Mouse (Mus musculus) spleen, postnatal 4 days (tissue): ENCODE measurements at regions not wholly inside any gene's neighbourhood (a gene's known extent, or its start where the extent isn't known, plus 50 kb on each side); places are given as distances from the start of the nearest gene placed in this dataset.

Source experiments
- DNase-seq, 2 experiments: peaks; one replicate each; pipeline ENCODE4 v3.0.0; 2022; ENCODE audit warnings: low spot score in 2 of 2

- DNase-seq = no peak
Measured at GRCm38 (mm10) chrX:19080021-19080420, 401.1 kb downstream of the Tex13c3 start.
